Mouse (Mus musculus) adrenal gland, postnatal 14 days (tissue): ENCODE results near the gene Srbd1. TPM values are rescaled to one million over a fixed set of nuclear protein-coding genes. Genes with fewer than 3 reads are reported as not detected.

Source experiments
- DNase-seq: peaks from one replicate; pipeline ENCODE4 v3.0.0; 2021; ENCODE audit warnings: mixed read lengths
- total RNA-seq: library from RNA; stranded (reverse); gene quantifications from 2 replicates; pipeline ENCODE4 v1.2.3, GENCODE M21; 2021

Srbd1 gene
- total RNA-seq, 1 experiment from 2014 or later = 17.2 TPM

GRCm38 (mm10) chr17:85982271-85982670 is 162.7 kb downstream of the Srbd1 start:
- DNase-seq = no peak

- DNase-seq = no peak
Observed at GRCm38 (mm10) chr17:85981869-85982268, 163.1 kb downstream of the Srbd1 start.

- no peak for DNase-seq
Observed at GRCm38 (mm10) chr17:85978876-85979275, 166.1 kb downstream of the Srbd1 start.

GRCm38 (mm10) chr17:85975077-85975476 is 169.9 kb downstream of the Srbd1 start:
- no peak for DNase-seq

- DNase-seq = peak; percentile 48
Observed at GRCm38 (mm10) chr17:85974591-85974990, 170.4 kb downstream of the Srbd1 start.

GRCm38 (mm10) chr17:85971120-85971519 is 173.9 kb downstream of the Srbd1 start:
- DNase-seq = no peak

GRCm38 (mm10) chr17:85961653-85962052 is 183.3 kb downstream of the Srbd1 start:
- no peak for DNase-seq

- DNase-seq = no peak
Observed at GRCm38 (mm10) chr17:85951771-85952170, 193.2 kb downstream of the Srbd1 start.

- no peak for DNase-seq
Observed at GRCm38 (mm10) chr17:85949919-85950505, 195.0 kb downstream of the Srbd1 start.

- peak; percentile 65 for DNase-seq
Observed at GRCm38 (mm10) chr17:85948911-85949909, 195.8 kb downstream of the Srbd1 start.

- no peak for DNase-seq
Observed at GRCm38 (mm10) chr17:85944726-85945125, 200.2 kb downstream of the Srbd1 start.

- no peak for DNase-seq
Observed at GRCm38 (mm10) chr17:85943994-85944640, 200.9 kb downstream of the Srbd1 start.

GRCm38 (mm10) chr17:85943551-85943981 is 201.4 kb downstream of the Srbd1 start:
- DNase-seq = no peak

- DNase-seq = no peak
Observed at GRCm38 (mm10) chr17:85943071-85943470, 201.9 kb downstream of the Srbd1 start.

GRCm38 (mm10) chr17:85942123-85942522 is 202.9 kb downstream of the Srbd1 start:
- no peak for DNase-seq

GRCm38 (mm10) chr17:85941141-85941738 is 203.7 kb downstream of the Srbd1 start:
- DNase-seq = no peak

- DNase-seq = no peak
Observed at GRCm38 (mm10) chr17:85937131-85937530, 207.8 kb downstream of the Srbd1 start.

GRCm38 (mm10) chr17:85935268-85935667 is 209.7 kb downstream of the Srbd1 start:
- no peak for DNase-seq
